Mouse (Mus musculus): ENCODE results near the gene Pcgf5.

- TF ChIP-seq CTCF (IDR thresholded peaks at IDR 0.05; ENCODE audit: low read depth, low read length), result no peak
- no peak for TF ChIP-seq POLR2A (IDR thresholded peaks at IDR 0.05; ENCODE audit: borderline replicate concordance, low read depth, low read length)
Observed at GRCm38 (mm10) chr19:36471325-36471724, 123.2 kb downstream of the Pcgf5 start.
